Mouse (Mus musculus) B cell, adult 2 months (primary cell): ENCODE measurements around the gene Cdc42bpa.

Source experiments
- DNase-seq, 2 experiments: peaks; one replicate each; pipeline ENCODE4 v3.0.0; 2022

Gene Cdc42bpa

GRCm38 (mm10) chr1:180169161-180169560, 208.9 kb downstream of the Cdc42bpa start:
- DNase-seq: no peak

- no peak for DNase-seq
Measured at GRCm38 (mm10) chr1:180170071-180170470, 209.8 kb downstream of the Cdc42bpa start.

- DNase-seq: no peak
Measured at GRCm38 (mm10) chr1:180171883-180172282, 211.6 kb downstream of the Cdc42bpa start.

DNA sequence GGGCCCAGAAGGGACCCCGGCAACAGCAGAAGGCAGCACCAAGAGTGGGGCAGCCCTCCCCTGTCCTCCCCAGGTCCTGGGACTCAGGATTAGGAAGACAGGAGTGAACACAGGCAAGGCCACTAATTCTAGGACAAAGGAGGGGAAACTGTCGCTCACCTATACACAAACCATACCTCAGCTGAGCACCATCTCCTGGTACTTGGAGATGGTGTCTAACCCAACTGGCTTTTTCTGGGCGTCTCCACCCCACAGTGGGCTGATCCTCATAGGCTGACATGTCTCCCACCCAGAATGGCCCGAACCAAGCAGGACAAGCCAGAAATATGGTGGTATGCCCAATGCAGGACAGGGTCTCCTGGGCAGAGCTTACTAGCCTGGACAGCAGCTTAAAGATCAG, 212.3 kb downstream of the Cdc42bpa start:
- DNase-seq: no peak

DNA sequence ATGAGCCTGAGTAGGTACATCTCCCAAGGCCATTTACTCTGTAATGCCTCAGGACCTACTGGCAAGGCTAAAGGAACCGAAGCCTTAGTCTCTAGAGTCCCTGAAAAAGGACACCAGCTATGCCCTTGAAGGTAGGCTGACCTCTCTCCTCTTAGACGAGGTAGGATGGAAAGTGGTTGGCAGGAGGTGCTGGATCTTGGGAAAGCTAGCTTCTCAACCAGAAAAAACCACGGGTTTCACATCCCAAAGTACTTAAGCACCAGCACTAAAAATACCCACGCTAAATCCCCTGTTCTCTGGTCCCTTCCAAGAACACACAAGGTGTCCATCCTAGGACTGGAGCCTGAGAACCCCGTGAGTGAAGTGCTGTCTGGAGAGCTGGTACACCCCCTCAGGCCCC, 212.7 kb downstream of the Cdc42bpa start:
- DNase-seq: no peak

DNA sequence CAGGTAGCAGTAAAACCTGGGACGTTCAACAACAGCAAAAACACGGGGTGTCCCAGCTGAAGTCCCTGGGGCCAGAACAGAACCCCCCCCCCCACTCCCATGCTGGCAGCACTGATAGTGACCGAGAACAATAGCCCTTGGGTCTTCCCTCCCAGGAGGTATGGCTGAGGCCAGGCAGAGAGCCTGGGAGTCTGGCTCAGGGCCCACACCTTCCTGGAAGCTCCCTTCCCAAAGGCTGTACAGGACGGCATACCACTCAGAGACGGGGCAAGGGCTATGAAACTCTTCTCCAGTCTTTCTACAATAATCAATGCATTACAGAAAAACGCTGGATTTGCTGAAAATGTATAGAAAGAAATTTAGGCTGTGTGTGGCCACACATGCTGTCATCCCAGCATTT, 214.4 kb downstream of the Cdc42bpa start:
- no peak for DNase-seq

- peak; percentile 45 to 51 for DNase-seq
Measured at GRCm38 (mm10) chr1:180175167-180175566, 214.9 kb downstream of the Cdc42bpa start.

GRCm38 (mm10) chr1:180175635-180176034, 215.4 kb downstream of the Cdc42bpa start:
- no peak for DNase-seq

DNA sequence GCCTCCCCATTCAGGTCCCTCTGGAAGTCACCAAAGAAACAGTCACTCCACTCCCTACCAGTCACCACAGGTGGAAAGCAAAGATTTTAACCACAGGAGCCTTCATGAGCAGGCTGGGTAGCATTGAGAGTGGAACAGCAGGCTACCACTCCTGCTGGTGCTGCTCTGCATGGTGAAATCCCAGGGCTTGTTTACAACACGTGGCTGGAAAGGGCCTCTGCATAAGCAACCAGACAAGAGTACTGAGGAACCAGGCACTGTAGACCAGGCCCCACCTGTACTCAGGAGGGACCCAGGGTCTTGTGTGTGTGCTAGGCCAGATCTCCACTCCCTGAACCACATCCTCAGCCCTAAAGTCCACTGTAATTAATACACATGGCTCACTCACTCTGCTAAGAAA, 216.5 kb downstream of the Cdc42bpa start:
- DNase-seq: no peak

- DNase-seq: no peak
Measured at GRCm38 (mm10) chr1:180178340-180178739, 218.1 kb downstream of the Cdc42bpa start.

DNA sequence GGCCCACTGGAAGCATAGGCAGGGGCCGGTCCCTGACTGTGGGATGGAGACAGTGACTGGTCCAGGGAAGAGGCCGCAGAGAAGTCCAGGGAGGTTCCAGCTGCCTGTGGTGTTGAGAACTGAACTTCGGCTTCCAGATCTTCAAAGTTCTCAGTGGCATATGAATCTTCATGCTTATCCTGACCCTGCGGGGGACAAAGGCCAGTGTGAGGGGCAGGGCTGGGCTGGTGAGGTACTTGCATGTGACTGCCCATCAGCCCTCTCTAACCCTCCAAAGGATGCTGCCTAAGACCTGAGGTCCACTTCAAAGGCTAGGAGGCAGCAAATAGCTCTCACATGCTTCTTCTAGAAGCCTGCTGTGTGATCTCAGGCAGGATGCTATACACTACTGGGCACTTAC, 218.8 kb downstream of the Cdc42bpa start:
- DNase-seq: no peak

- DNase-seq: no peak
Measured at GRCm38 (mm10) chr1:180179840-180180239, 219.6 kb downstream of the Cdc42bpa start.

- DNase-seq: no peak
Measured at GRCm38 (mm10) chr1:180181304-180181965, 221.2 kb downstream of the Cdc42bpa start.

DNA sequence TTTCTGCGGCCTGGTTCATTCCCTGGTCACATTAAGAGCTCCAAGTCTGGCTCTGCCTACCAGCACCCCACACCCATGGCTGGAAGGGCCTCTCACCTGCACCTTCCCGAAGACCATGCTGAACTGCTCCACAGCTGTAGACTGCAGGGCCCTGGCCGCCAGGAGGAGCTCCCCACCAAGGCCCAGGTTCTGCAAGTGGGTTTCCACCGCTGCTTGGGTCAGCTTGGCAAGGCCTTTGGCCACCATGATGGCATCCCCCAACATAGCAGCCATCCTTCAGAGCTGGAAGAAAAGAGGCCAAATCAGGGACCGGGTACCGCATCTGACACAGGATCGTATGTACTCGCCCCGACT, 221.7 kb downstream of the Cdc42bpa start:
- no peak for DNase-seq

GRCm38 (mm10) chr1:180182731-180183130, 222.5 kb downstream of the Cdc42bpa start:
- no peak for DNase-seq

- DNase-seq: no peak
Measured at GRCm38 (mm10) chr1:180183525-180184159, 223.4 kb downstream of the Cdc42bpa start.

DNA sequence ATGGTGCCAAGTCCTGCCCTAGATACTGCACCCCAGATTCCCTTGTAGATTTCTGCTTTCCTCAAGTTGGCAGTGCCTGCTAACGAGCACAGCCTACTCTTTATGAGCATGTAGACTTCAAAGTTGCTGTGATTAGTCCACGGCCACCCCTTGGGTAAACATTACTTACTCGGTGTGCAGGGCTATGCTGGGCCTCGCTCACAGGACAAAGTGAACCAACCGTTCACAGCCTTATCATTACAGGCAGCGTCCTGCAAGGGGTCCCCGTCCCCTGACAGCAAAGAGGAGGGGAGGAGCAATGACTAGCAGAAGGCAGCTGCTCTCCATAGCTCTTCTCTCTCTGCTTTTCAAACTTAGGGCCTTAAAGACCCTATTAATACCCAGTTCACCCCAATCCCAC, 224.5 kb downstream of the Cdc42bpa start:
- DNase-seq: no peak

DNA sequence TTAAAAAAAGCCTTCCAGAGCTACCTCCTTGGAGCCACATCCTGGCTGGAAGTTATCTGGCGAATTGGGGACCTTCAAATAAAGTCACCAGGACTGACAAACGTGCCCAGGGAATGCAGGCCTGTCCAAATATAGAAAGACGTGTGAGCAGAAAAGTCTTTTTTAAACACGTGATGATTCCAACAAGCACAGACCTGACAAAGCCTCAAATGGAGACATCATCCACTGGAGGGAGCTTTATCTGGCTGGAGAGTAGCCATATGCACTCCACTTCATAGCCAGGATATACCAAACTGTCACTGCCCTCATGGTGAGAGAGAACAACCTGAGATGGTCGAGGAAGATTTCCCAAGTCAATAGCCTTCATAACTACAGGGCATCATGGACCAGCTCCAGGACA, 225.6 kb downstream of the Cdc42bpa start:
- DNase-seq: no peak

- no peak for DNase-seq
Measured at GRCm38 (mm10) chr1:180186371-180186770, 226.1 kb downstream of the Cdc42bpa start.

GRCm38 (mm10) chr1:180188951-180189350, 228.7 kb downstream of the Cdc42bpa start:
- DNase-seq: no peak

DNA sequence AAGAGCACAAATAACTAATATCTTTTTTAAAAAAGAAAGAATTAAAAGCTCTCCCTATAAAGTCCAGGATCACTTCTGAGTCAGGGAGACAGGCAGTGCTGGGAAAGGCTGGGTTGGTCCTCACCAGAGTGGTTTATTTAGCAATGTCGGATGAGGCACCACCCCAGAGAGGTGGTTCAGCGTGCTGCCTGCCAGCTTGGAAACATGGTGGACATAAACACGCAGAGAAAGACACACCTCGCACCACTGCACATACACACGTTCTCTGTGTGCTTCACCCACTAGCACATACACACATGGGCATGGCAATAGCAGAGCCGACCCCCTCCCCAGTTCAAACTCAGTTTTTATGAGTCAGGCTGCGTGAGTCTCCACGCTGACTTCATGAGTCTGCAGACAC, 230.8 kb downstream of the Cdc42bpa start:
- no peak for DNase-seq

DNA sequence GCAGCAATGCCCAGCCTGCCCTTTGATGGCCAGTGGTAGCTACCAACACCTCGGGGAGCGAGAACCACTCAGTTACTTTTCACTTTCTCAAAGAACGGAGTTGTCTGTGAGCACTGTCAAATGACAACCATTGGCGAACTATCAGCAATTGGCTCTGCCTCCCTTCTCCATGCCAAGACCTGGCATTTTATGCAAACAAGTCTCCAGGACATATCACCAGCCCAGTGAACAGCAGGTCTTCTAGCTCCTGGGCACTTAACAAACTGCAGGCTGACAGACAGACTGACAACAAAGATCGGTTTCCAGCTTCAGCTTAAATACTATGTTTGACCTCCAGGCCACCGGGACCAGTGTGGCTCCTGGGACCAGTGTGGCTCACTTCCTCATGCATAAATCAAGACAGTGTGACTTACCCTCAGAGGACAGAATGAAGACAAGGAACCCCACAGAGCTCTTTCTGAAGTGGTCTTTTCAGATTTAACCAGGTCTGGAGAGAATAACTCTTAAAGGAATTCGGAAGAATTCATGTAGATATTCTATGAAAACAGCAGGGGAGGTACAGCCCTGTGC, 231.5 kb downstream of the Cdc42bpa start:
- peak; percentile 43 to 45 for DNase-seq

DNA sequence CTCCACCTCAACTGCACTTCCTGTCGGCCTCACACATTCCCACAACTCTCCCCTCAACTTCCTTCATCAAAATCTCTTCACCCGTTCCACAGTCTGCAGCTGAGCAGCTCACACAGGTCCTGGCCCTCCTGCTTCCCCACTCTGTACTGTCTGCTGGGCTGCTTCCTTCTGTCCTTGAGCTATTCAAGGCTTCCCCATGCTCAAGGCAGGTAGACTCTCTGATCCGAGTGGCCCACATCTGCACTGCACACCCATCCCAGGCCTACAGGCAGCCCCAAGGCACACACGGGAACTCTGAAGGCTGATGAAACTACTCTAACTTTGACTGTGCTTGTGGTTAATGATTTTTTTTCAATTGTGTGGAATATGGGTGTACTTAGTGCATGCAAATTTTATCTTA, 232.6 kb downstream of the Cdc42bpa start:
- DNase-seq: no peak

GRCm38 (mm10) chr1:180193391-180193935, 233.2 kb downstream of the Cdc42bpa start:
- DNase-seq: no peak
